15 mouse cellular contexts compared by ENCODE assay signal in genomic region chr1:192307055-192307454, GRCm38 (mm10).
"Had no signal": no experiment of that assay in that cellular context is flagged by ENCODE, and none has a peak within 500 bp of the region (broad histone marks: within the 10 kb centered on the region; RNA-seq: fewer than 3 reads in every experiment).

No protein-coding gene starts in this region.

- ATAC-seq: liver, postnatal 0 days; midbrain, embryonic 15.5 days had no signal

- H3K4me1 ChIP-seq: midbrain, embryonic 12.5 days; neural tube, embryonic 12.5 days had no signal

- H3K4me2 ChIP-seq: lung, embryonic 15.5 days; midbrain, embryonic 12.5 days; midbrain, embryonic 15.5 days; neural tube, embryonic 12.5 days; stomach, embryonic 15.5 days had no signal

- H3K36me3 ChIP-seq: lung, embryonic 15.5 days; midbrain, embryonic 12.5 days; midbrain, embryonic 15.5 days; neural tube, embryonic 12.5 days; stomach, embryonic 15.5 days had no signal

- H3K9ac ChIP-seq: liver, postnatal 0 days; lung, embryonic 15.5 days; midbrain, embryonic 12.5 days; midbrain, embryonic 15.5 days; neural tube, embryonic 12.5 days; stomach, embryonic 15.5 days had no signal

- DNase-seq: liver, postnatal 0 days; lung, adult 2 months; lung, postnatal 10 days; right cerebral cortex, postnatal 14 days; thymus, adult 2 months; thymus, postnatal 25 days; thymus, postnatal 4 days had no signal

- H3K4me3 ChIP-seq: lung, embryonic 15.5 days; megakaryocyte, embryonic 14.5 days; midbrain, embryonic 12.5 days; midbrain, embryonic 15.5 days; neural tube, embryonic 12.5 days; stomach, embryonic 15.5 days had no signal

- H3K9me3 ChIP-seq: lung, embryonic 15.5 days; midbrain, embryonic 12.5 days; midbrain, embryonic 15.5 days; neural tube, embryonic 12.5 days; stomach, embryonic 15.5 days had no signal

- H3K27ac ChIP-seq: lung, embryonic 15.5 days; macrophage; midbrain, embryonic 12.5 days; midbrain, embryonic 15.5 days; neural tube, embryonic 12.5 days; stomach, embryonic 15.5 days; stomach, postnatal 0 days had no signal

- H3K27me3 ChIP-seq: lung, embryonic 15.5 days; megakaryocyte, embryonic 14.5 days; midbrain, embryonic 12.5 days; midbrain, embryonic 15.5 days; neural tube, embryonic 12.5 days; stomach, embryonic 15.5 days had no signal
